Mouse (Mus musculus): ENCODE measurements around the gene Slc6a9. TPM values are rescaled to one million over a fixed set of nuclear protein-coding genes. Genes with fewer than 3 reads are reported as not detected.

The Slc6a9 gene
- polyA plus RNA-seq, 1 experiment from 2014 or later, result 5.9 TPM

- H3K36me3 ChIP-seq (ENCODE audit: control insufficient read depth, insufficient read depth, low read length), result peaks cover 43% of the 10 kb centered on the region
- 78% methylated on average over 9 of the region's 9 CpGs for WGBS
- H3K27ac ChIP-seq (replicated peaks in 1 of 2; ENCODE audit: control insufficient read depth in 1 of 2, insufficient read depth in 1 of 2, low read depth in 2 of 2, low read length in 2 of 2), result no peak overlapping the region
- peaks cover 8 to 13% of the 10 kb centered on the region in 2 experiments for H3K4me1 ChIP-seq (ENCODE audit: control insufficient read depth in 2 of 2, insufficient read depth in 2 of 2, low read length in 2 of 2)
- H3K9me3 ChIP-seq (ENCODE audit: control insufficient read depth, low read length), result no peaks in the 10 kb centered on the region
- peak overlapping the region; percentile 89; the same call in 1 of the 2 replicates for H3K9ac ChIP-seq (ENCODE audit: low read length)
- H3K4me2 ChIP-seq (ENCODE audit: low read length), result peak overlapping the region; percentile 89
- no peak for ATAC-seq (ENCODE audit: insufficient number of reproducible peaks, insufficient read depth, low FRiP score, low read depth)
- no peaks in the 10 kb centered on the region for H3K27me3 ChIP-seq (ENCODE audit: control insufficient read depth, insufficient read depth, low read length)
- H3K4me3 ChIP-seq (ENCODE audit: control insufficient read depth in 1 of 2, insufficient read depth in 1 of 2, low read depth in 1 of 2, low read length in 2 of 2), result peak overlapping the region; percentile 87 to 98; a peak in 2 of 4 replicates
These were observed 51.7 kb downstream of the Slc6a9 start for GRCm38 (mm10) chr4:117885994-117886393.

- whole genome bisulfite sequencing, result 1% methylated on average over 22 of the region's 24 CpGs
- no peak; the same call in 1 of the 2 replicates for ATAC-seq (ENCODE audit: insufficient number of reproducible peaks, insufficient read depth, low FRiP score, low read depth)
- Histone ChIP-seq H3K27ac (replicated peaks in 1 of 2; ENCODE audit: control insufficient read depth in 1 of 2, insufficient read depth in 1 of 2, low read depth in 2 of 2, low read length in 2 of 2) (no peak overlapping the region), H3K9ac (ENCODE audit: low read length) (peak overlapping the region; percentile 89), H3K4me1 (ENCODE audit: control insufficient read depth in 2 of 2, insufficient read depth in 2 of 2, low read length in 2 of 2) (peaks cover 11 to 17% of the 10 kb centered on the region in 2 experiments), H3K27me3 (ENCODE audit: control insufficient read depth, insufficient read depth, low read length) (no peaks in the 10 kb centered on the region), H3K4me3 (ENCODE audit: control insufficient read depth in 1 of 2, insufficient read depth in 1 of 2, low read depth in 1 of 2, low read length in 2 of 2) (peak overlapping the region; percentile 87 to 98), H3K4me2 (ENCODE audit: low read length) (peak overlapping the region; percentile 89), H3K9me3 (ENCODE audit: control insufficient read depth, low read length) (no peaks in the 10 kb centered on the region), H3K36me3 (ENCODE audit: control insufficient read depth, insufficient read depth, low read length) (peaks cover 41% of the 10 kb centered on the region)
These were observed 52.3 kb downstream of the Slc6a9 start for GRCm38 (mm10) chr4:117886644-117887043.

GRCm38 (mm10) chr4:117887133-117887532 is 52.8 kb downstream of the Slc6a9 start, which contains the start of gene Atp6v0b:
Gene Atp6v0b (minus strand): TSS chr4:117887333.
- H3K4me3 ChIP-seq (ENCODE audit: control insufficient read depth in 1 of 2, insufficient read depth in 1 of 2, low read depth in 1 of 2, low read length in 2 of 2), result peak within 1 kb of the TSS; percentile 87 to 98
- no peak within 1 kb of the TSS for H3K27ac ChIP-seq (replicated peaks in 1 of 2; ENCODE audit: control insufficient read depth in 1 of 2, insufficient read depth in 1 of 2, low read depth in 2 of 2, low read length in 2 of 2)
- peak within 1 kb of the TSS; percentile 89 for H3K4me2 ChIP-seq (ENCODE audit: low read length)
- peak; percentile 82 for ATAC-seq (ENCODE audit: insufficient number of reproducible peaks, insufficient read depth, low FRiP score, low read depth)
- no peaks in the 10 kb centered on the region for H3K27me3 ChIP-seq (ENCODE audit: control insufficient read depth, insufficient read depth, low read length)
- peak within 1 kb of the TSS; percentile 89 for H3K9ac ChIP-seq (ENCODE audit: low read length)
- peaks cover 13 to 18% of the 10 kb centered on the region in 2 experiments for H3K4me1 ChIP-seq (ENCODE audit: control insufficient read depth in 2 of 2, insufficient read depth in 2 of 2, low read length in 2 of 2)
- no peaks in the 10 kb centered on the region for H3K9me3 ChIP-seq (ENCODE audit: control insufficient read depth, low read length)
- 1% methylated on average over 37 of the region's 37 CpGs for WGBS
- H3K36me3 ChIP-seq (ENCODE audit: control insufficient read depth, insufficient read depth, low read length), result peaks cover 41% of the 10 kb centered on the region

GRCm38 (mm10) chr4:117887920-117888319 is 53.6 kb downstream of the Slc6a9 start:
- Histone ChIP-seq H3K27ac (replicated peaks in 1 of 2; ENCODE audit: control insufficient read depth in 1 of 2, insufficient read depth in 1 of 2, low read depth in 2 of 2, low read length in 2 of 2) (no peak overlapping the region), H3K36me3 (ENCODE audit: control insufficient read depth, insufficient read depth, low read length) (peaks cover 41% of the 10 kb centered on the region), H3K27me3 (ENCODE audit: control insufficient read depth, insufficient read depth, low read length) (no peaks in the 10 kb centered on the region), H3K4me3 (ENCODE audit: control insufficient read depth in 1 of 2, insufficient read depth in 1 of 2, low read depth in 1 of 2, low read length in 2 of 2) (peak overlapping the region in 1 of 2 experiments; percentile 87; a peak in 2 of 4 replicates), H3K9me3 (ENCODE audit: control insufficient read depth, low read length) (no peaks in the 10 kb centered on the region), H3K4me2 (ENCODE audit: low read length) (peak overlapping the region; percentile 89; the same call in 1 of the 2 replicates), H3K9ac (ENCODE audit: low read length) (no peak overlapping the region), H3K4me1 (ENCODE audit: control insufficient read depth in 2 of 2, insufficient read depth in 2 of 2, low read length in 2 of 2) (peaks cover 14 to 20% of the 10 kb centered on the region in 2 experiments)
- ATAC-seq (ENCODE audit: insufficient number of reproducible peaks, insufficient read depth, low FRiP score, low read depth), result no peak
- 68% methylated on average over 2 of the region's 2 CpGs for WGBS

- H3K4me3 ChIP-seq (ENCODE audit: control insufficient read depth in 1 of 2, insufficient read depth in 1 of 2, low read depth in 1 of 2, low read length in 2 of 2), result no peak overlapping the region
- 82% methylated on average over 15 of the region's 15 CpGs for WGBS
- no peaks in the 10 kb centered on the region for H3K9me3 ChIP-seq (ENCODE audit: control insufficient read depth, low read length)
- no peak overlapping the region for H3K27ac ChIP-seq (replicated peaks in 1 of 2; ENCODE audit: control insufficient read depth in 1 of 2, insufficient read depth in 1 of 2, low read depth in 2 of 2, low read length in 2 of 2)
- ATAC-seq (ENCODE audit: insufficient number of reproducible peaks, insufficient read depth, low FRiP score, low read depth), result no peak
- no peak overlapping the region for H3K9ac ChIP-seq (ENCODE audit: low read length)
- H3K27me3 ChIP-seq (ENCODE audit: control insufficient read depth, insufficient read depth, low read length), result no peaks in the 10 kb centered on the region
- peaks cover 42% of the 10 kb centered on the region for H3K36me3 ChIP-seq (ENCODE audit: control insufficient read depth, insufficient read depth, low read length)
- peaks cover 14 to 17% of the 10 kb centered on the region in 2 experiments for H3K4me1 ChIP-seq (ENCODE audit: control insufficient read depth in 2 of 2, insufficient read depth in 2 of 2, low read length in 2 of 2)
- H3K4me2 ChIP-seq (ENCODE audit: low read length), result no peak overlapping the region
These were observed 55.2 kb downstream of the Slc6a9 start for GRCm38 (mm10) chr4:117889471-117889870.

- no peaks in the 10 kb centered on the region for H3K27me3 ChIP-seq (ENCODE audit: control insufficient read depth, insufficient read depth, low read length)
- no peak overlapping the region for H3K27ac ChIP-seq (replicated peaks in 1 of 2; ENCODE audit: control insufficient read depth in 1 of 2, insufficient read depth in 1 of 2, low read depth in 2 of 2, low read length in 2 of 2)
- no peak overlapping the region for H3K9ac ChIP-seq (ENCODE audit: low read length)
- 89% methylated on average over 14 of the region's 14 CpGs for WGBS
- no peak overlapping the region for H3K4me2 ChIP-seq (ENCODE audit: low read length)
- H3K36me3 ChIP-seq (ENCODE audit: control insufficient read depth, insufficient read depth, low read length), result peaks cover 40% of the 10 kb centered on the region
- H3K4me1 ChIP-seq (ENCODE audit: control insufficient read depth in 2 of 2, insufficient read depth in 2 of 2, low read length in 2 of 2), result peaks cover 14 to 17% of the 10 kb centered on the region in 2 experiments
- no peak overlapping the region for H3K4me3 ChIP-seq (ENCODE audit: control insufficient read depth in 1 of 2, insufficient read depth in 1 of 2, low read depth in 1 of 2, low read length in 2 of 2)
- no peak for ATAC-seq (ENCODE audit: insufficient number of reproducible peaks, insufficient read depth, low FRiP score, low read depth)
- H3K9me3 ChIP-seq (ENCODE audit: control insufficient read depth, low read length), result no peaks in the 10 kb centered on the region
These were observed 55.7 kb downstream of the Slc6a9 start for GRCm38 (mm10) chr4:117890031-117890430.

- H3K4me1 ChIP-seq (ENCODE audit: control insufficient read depth in 2 of 2, insufficient read depth in 2 of 2, low read length in 2 of 2), result peaks cover 14 to 17% of the 10 kb centered on the region in 2 experiments
- peaks cover 40% of the 10 kb centered on the region for H3K36me3 ChIP-seq (ENCODE audit: control insufficient read depth, insufficient read depth, low read length)
- H3K4me3 ChIP-seq (ENCODE audit: control insufficient read depth in 1 of 2, insufficient read depth in 1 of 2, low read depth in 1 of 2, low read length in 2 of 2), result 0 out of 4 replicates have a peak overlapping the region, but pooled peaks of 1 of the 2 experiments have one; percentile 72
- no peaks in the 10 kb centered on the region for H3K9me3 ChIP-seq (ENCODE audit: control insufficient read depth, low read length)
- 91% methylated on average over 8 of the region's 8 CpGs for WGBS
- H3K27me3 ChIP-seq (ENCODE audit: control insufficient read depth, insufficient read depth, low read length), result no peaks in the 10 kb centered on the region
- ATAC-seq (ENCODE audit: insufficient number of reproducible peaks, insufficient read depth, low FRiP score, low read depth), result no peak
- H3K4me2 ChIP-seq (ENCODE audit: low read length), result peak overlapping the region; percentile 75; the same call in 1 of the 2 replicates
- no peak overlapping the region for H3K9ac ChIP-seq (ENCODE audit: low read length)
- no peak overlapping the region for H3K27ac ChIP-seq (replicated peaks in 1 of 2; ENCODE audit: control insufficient read depth in 1 of 2, insufficient read depth in 1 of 2, low read depth in 2 of 2, low read length in 2 of 2)
These were observed 56.4 kb downstream of the Slc6a9 start for GRCm38 (mm10) chr4:117890750-117891149.

GRCm38 (mm10) chr4:117891738-117892161 is 57.4 kb downstream of the Slc6a9 start, which contains the start of gene Dph2:
Gene Dph2 (minus strand): TSS chr4:117892032.
- 0% methylated on average over 21 of the region's 21 CpGs for WGBS
- Histone ChIP-seq H3K4me2 (ENCODE audit: low read length) (peak within 1 kb of the TSS; percentile 75), H3K9ac (ENCODE audit: low read length) (peak within 1 kb of the TSS; percentile 61), H3K4me3 (ENCODE audit: control insufficient read depth in 1 of 2, insufficient read depth in 1 of 2, low read depth in 1 of 2, low read length in 2 of 2) (peak within 1 kb of the TSS; percentile 72 to 87), H3K9me3 (ENCODE audit: control insufficient read depth, low read length) (no peaks in the 10 kb centered on the region), H3K36me3 (ENCODE audit: control insufficient read depth, insufficient read depth, low read length) (peaks cover 48% of the 10 kb centered on the region), H3K4me1 (ENCODE audit: control insufficient read depth in 2 of 2, insufficient read depth in 2 of 2, low read length in 2 of 2) (peaks cover 7 to 10% of the 10 kb centered on the region in 2 experiments; a peak in 3 of 4 replicates), H3K27me3 (ENCODE audit: control insufficient read depth, insufficient read depth, low read length) (no peaks in the 10 kb centered on the region), H3K27ac (replicated peaks in 1 of 2; ENCODE audit: control insufficient read depth in 1 of 2, insufficient read depth in 1 of 2, low read depth in 2 of 2, low read length in 2 of 2) (no peak within 1 kb of the TSS)
- ATAC-seq (ENCODE audit: insufficient number of reproducible peaks, insufficient read depth, low FRiP score, low read depth), result peak; percentile 76

All from heart, embryonic 14.5 days (tissue).